Mouse (Mus musculus) left cerebral cortex, postnatal 25 days (tissue): ENCODE measurements around the gene Kif28. TPM values are rescaled to one million over a fixed set of nuclear protein-coding genes. Genes with fewer than 3 reads are reported as not detected.
"Not testable (repeated sequence)": the region's sequence is repeated elsewhere in the genome, so short reads cannot be mapped to it uniquely, and the experiment has no call there.

ENCODE experiments used
- DNase-seq, 2 experiments: peaks; one replicate each; pipeline ENCODE4 v3.0.0; 2022; ENCODE audit warnings: low spot score in 2 of 2, mixed read lengths in 1 of 2
- intact Hi-C: fragments of 180-260 bp; cut with DNase I; formaldehyde crosslinking; loops from one replicate; pipeline ENCODE4 v1.15.1; 2025
- total RNA-seq, 2 experiments: library from RNA; stranded (reverse); gene quantifications; 2 replicates each; pipeline ENCODE4 v1.2.3; 2021

Gene Kif28
- total RNA-seq, 2 experiments from 2014 or later, result 0.23 TPM; not detected in 1

GRCm38 (mm10) chr1:179710739-179711138 is 34.3 kb downstream of the Kif28 start:
- intact Hi-C loops, result no loop called here

GRCm38 (mm10) chr1:179709390-179709789 is 35.7 kb downstream of the Kif28 start:
- DNase-seq, result peak; percentile 78 to 94
- intact Hi-C loops, result no loop called here

More at GRCm38 (mm10) chr1:179710739-179711138, 34.3 kb downstream of the Kif28 start:
- DNase-seq, result no peak

GRCm38 (mm10) chr1:179705154-179705553 is 39.9 kb downstream of the Kif28 start:
- intact Hi-C loops, result no loop called here
- peak; percentile 50 to 60 for DNase-seq

GRCm38 (mm10) chr1:179704150-179704549 is 40.9 kb downstream of the Kif28 start:
- intact Hi-C loops, result no loop called here
- no peak for DNase-seq

GRCm38 (mm10) chr1:179689479-179689878 is 55.6 kb downstream of the Kif28 start:
- peak in 1 of 2 experiments; percentile 35 for DNase-seq
- intact Hi-C loops, result no loop called here

- intact Hi-C loops, result no loop called here
- no peak for DNase-seq
These were observed 56.2 kb downstream of the Kif28 start for GRCm38 (mm10) chr1:179688914-179689313.

- no peak for DNase-seq
- intact Hi-C loops, result no loop called here
These were observed 56.7 kb downstream of the Kif28 start for GRCm38 (mm10) chr1:179688415-179688814.

- intact Hi-C loops, result no loop called here
- no peak for DNase-seq
These were observed 57.1 kb downstream of the Kif28 start for GRCm38 (mm10) chr1:179687966-179688365.

GRCm38 (mm10) chr1:179687305-179687704 is 57.8 kb downstream of the Kif28 start:
- intact Hi-C loops, result no loop called here
- no peak for DNase-seq

- intact Hi-C loops, result no loop called here
- DNase-seq, result no peak
These were observed 58.3 kb downstream of the Kif28 start for GRCm38 (mm10) chr1:179686781-179687180.

GRCm38 (mm10) chr1:179686348-179686747 is 58.7 kb downstream of the Kif28 start:
- DNase-seq, result no peak
- intact Hi-C loops, result no loop called here

- DNase-seq, intact Hi-C loops: not testable (repeated sequence)
These were observed 62.3 kb downstream of the Kif28 start for GRCm38 (mm10) chr1:179682753-179683152.

GRCm38 (mm10) chr1:179679326-179679725 is 65.7 kb downstream of the Kif28 start:
- DNase-seq, result no peak
- intact Hi-C loops, result no loop called here

- intact Hi-C loops, result no loop called here
- DNase-seq, result no peak
These were observed 68.0 kb downstream of the Kif28 start for GRCm38 (mm10) chr1:179677031-179677430.

GRCm38 (mm10) chr1:179674355-179674754 is 70.7 kb downstream of the Kif28 start:
- DNase-seq, result no peak
- intact Hi-C loops, result no loop called here

GRCm38 (mm10) chr1:179668836-179669537 is 76.1 kb downstream of the Kif28 start:
- peak in 1 of 2 experiments; percentile 11 for DNase-seq
- intact Hi-C loops, result no loop called here

- intact Hi-C loops, result no loop called here
- peak; percentile 68 to 84 for DNase-seq
These were observed 76.9 kb downstream of the Kif28 start, which contains the start of gene Sccpdh for GRCm38 (mm10) chr1:179668013-179668805. TSS of gene Sccpdh (plus strand) at chr1:179668210.

GRCm38 (mm10) chr1:179667450-179667849 is 77.6 kb downstream of the Kif28 start:
- no peak for DNase-seq
- intact Hi-C loops, result no loop called here

GRCm38 (mm10) chr1:179666971-179667370 is 78.1 kb downstream of the Kif28 start:
- intact Hi-C loops, result no loop called here
- peak in 1 of 2 experiments; percentile 18 for DNase-seq

- intact Hi-C loops, result no loop called here
- no peak for DNase-seq
These were observed 80.7 kb downstream of the Kif28 start for GRCm38 (mm10) chr1:179664309-179664930.
